Mouse (Mus musculus) liver, embryonic 14.5 days (tissue): Measurements from ENCODE around the gene Plekhg3.

Experiments used
- CTCF ChIP-seq: IDR thresholded peaks from 2 replicates; pipeline ENCODE4 v1.5.1; 2016; ENCODE audit warnings: antibody characterized with exemption, low read depth, control low read depth
- EP300 ChIP-seq: IDR thresholded peaks from 2 replicates; pipeline ENCODE4 v1.6.1; 2016; ENCODE audit warnings: antibody characterized with exemption, low read depth

GRCm38 (mm10) chr12:76534233-76534632 lies 3.5 kb downstream of the Plekhg3 start:
- no peak for TF ChIP-seq CTCF
- TF ChIP-seq EP300: no peak
